Mouse (Mus musculus) heart, postnatal 25 days (tissue): Measurements from ENCODE around the gene Fhad1. TPM values are rescaled to one million over a fixed set of nuclear protein-coding genes. Genes with fewer than 3 reads are reported as not detected.
"Not testable (repeated sequence)": the region's sequence is repeated elsewhere in the genome, so short reads cannot be mapped to it uniquely, and the experiment has no call there.

Experiments used
- DNase-seq: peaks from one replicate; pipeline ENCODE4 v3.0.0; 2022; ENCODE audit warnings: low spot score
- intact Hi-C: fragments of 180-260 bp; cut with DNase I; formaldehyde crosslinking; loops from one replicate; pipeline ENCODE4 v1.15.1; 2025
- total RNA-seq, 2 experiments: library from RNA; stranded (reverse); gene quantifications; 2 replicates each; pipeline ENCODE4 v1.2.3; 2021

Gene Fhad1
- total RNA-seq, 2 experiments from 2014 or later, result 0.05 to 0.31 TPM

GRCm38 (mm10) chr4:142045595-142046163 lies 30.8 kb upstream of the Fhad1 start:
- DNase-seq, result no peak
- intact Hi-C loops, result no loop called here

- DNase-seq, result no peak
- intact Hi-C loops, result loop anchor here (5.0 kb wide), 1 partner anchor 38 kb away; the partner anchor contains the start of gene Tmem51
These were observed 29.6 kb upstream of the Fhad1 start for GRCm38 (mm10) chr4:142044452-142044851.

- intact Hi-C loops, result loop anchor here (5.0 kb wide), 1 partner anchor 42 kb away; the partner anchor contains the start of gene Tmem51
- no peak for DNase-seq
These were observed 24.9 kb upstream of the Fhad1 start for GRCm38 (mm10) chr4:142039662-142040353.

GRCm38 (mm10) chr4:142037897-142038296 lies 23.0 kb upstream of the Fhad1 start:
- DNase-seq, result no peak
- intact Hi-C loops, result no loop called here

- DNase-seq, result no peak
- intact Hi-C loops, result no loop called here
These were observed 13.7 kb upstream of the Fhad1 start for GRCm38 (mm10) chr4:142028533-142028932.

- intact Hi-C loops, result no loop called here
- DNase-seq, result no peak
These were observed 12.1 kb upstream of the Fhad1 start for GRCm38 (mm10) chr4:142026965-142027364.

- intact Hi-C loops, result no loop called here
- no peak for DNase-seq
These were observed 9.7 kb upstream of the Fhad1 start for GRCm38 (mm10) chr4:142024536-142024935.

- no peak for DNase-seq
- intact Hi-C loops, result no loop called here
These were observed 8.3 kb upstream of the Fhad1 start for GRCm38 (mm10) chr4:142023166-142023565.

- DNase-seq, result no peak
- intact Hi-C loops, result no loop called here
These were observed 2.8 kb upstream of the Fhad1 start for GRCm38 (mm10) chr4:142017686-142018085.

- intact Hi-C loops, result no loop called here
- no peak for DNase-seq
These were observed 3.6 kb downstream of the Fhad1 start for GRCm38 (mm10) chr4:142011236-142011635.

- intact Hi-C loops, result no loop called here
- no peak for DNase-seq
These were observed 4.4 kb downstream of the Fhad1 start for GRCm38 (mm10) chr4:142010441-142010840.

GRCm38 (mm10) chr4:142008206-142008605 lies 6.7 kb downstream of the Fhad1 start:
- DNase-seq, result no peak
- intact Hi-C loops, result loop anchor here (5.0 kb wide), 3 partner anchors 74 to 339 kb away; partner anchors contain the start of gene Tmem51

GRCm38 (mm10) chr4:142000581-142000980 lies 14.3 kb downstream of the Fhad1 start:
- intact Hi-C loops, result no loop called here
- DNase-seq, result no peak

- intact Hi-C loops, result no loop called here
- DNase-seq, result no peak
These were observed 15.3 kb downstream of the Fhad1 start for GRCm38 (mm10) chr4:141999494-142000074.

GRCm38 (mm10) chr4:141998282-141998821 lies 16.5 kb downstream of the Fhad1 start:
- no peak for DNase-seq
- intact Hi-C loops, result no loop called here

- no peak for DNase-seq
- intact Hi-C loops, result no loop called here
These were observed 18.0 kb downstream of the Fhad1 start for GRCm38 (mm10) chr4:141996880-141997279.

GRCm38 (mm10) chr4:141996086-141996485 lies 18.8 kb downstream of the Fhad1 start:
- DNase-seq, result no peak
- intact Hi-C loops, result no loop called here

- intact Hi-C loops, DNase-seq: not testable (repeated sequence)
These were observed 20.8 kb downstream of the Fhad1 start for GRCm38 (mm10) chr4:141994062-141994471.

GRCm38 (mm10) chr4:141993347-141994061 lies 21.4 kb downstream of the Fhad1 start:
- no peak for DNase-seq
- intact Hi-C loops, result no loop called here

- intact Hi-C loops, result no loop called here
These were observed 22.2 kb downstream of the Fhad1 start for GRCm38 (mm10) chr4:141992530-141993204.

More at GRCm38 (mm10) chr4:141992530-141993204, 22.2 kb downstream of the Fhad1 start:
- no peak for DNase-seq
